Mouse (Mus musculus): ENCODE results near the gene Maco1.

- TF ChIP-seq CTCF (IDR thresholded peaks at IDR 0.05; ENCODE audit: borderline replicate concordance, control insufficient read depth, extremely low read depth, insufficient read depth, low read length, poor library complexity) (no peak), POLR2A (IDR thresholded peaks at IDR 0.05; ENCODE audit: control insufficient read depth, extremely low read depth, insufficient read depth, low read length, poor library complexity) (no peak)
Observed at GRCm38 (mm10) chr4:134850551-134850950, 2.6 kb downstream of the Maco1 start.
